Mouse (Mus musculus) neural tube, embryonic 11.5 days (tissue): ENCODE measurements around the gene Adck1. TPM values are rescaled to one million over a fixed set of nuclear protein-coding genes. Genes with fewer than 3 reads are reported as not detected.

ENCODE experiments used
- ATAC-seq: fragments of 200-750 bp; cut with Nextera tagmentation; 2 replicates; pipeline ENCODE4 v1.8.0; 2017; ENCODE audit warnings: moderate number of reproducible peaks, mild to moderate bottlenecking, moderate TSS enrichment, moderate library complexity; ENCODE audit not compliant: insufficient read depth, low FRiP score, low TSS enrichment
- DNase-seq: peaks from one replicate; pipeline ENCODE4 v3.0.0-alpha.2; 2015; ENCODE audit warnings: low spot score
- H3K27ac ChIP-seq: fragments of 300-500 bp; sonication (generic); 2 replicates; pipeline ENCODE4 v1.5.1; 2014; ENCODE audit warnings: low read depth, mild to moderate bottlenecking, low read length
- H3K27me3 ChIP-seq: fragments of 300-500 bp; sonication (generic); 2 replicates; pipeline ENCODE4 v1.6.1; 2014; ENCODE audit warnings: mild to moderate bottlenecking, low read length, mixed read lengths; ENCODE audit not compliant: control insufficient read depth, insufficient read depth
- H3K36me3 ChIP-seq: fragments of 300-500 bp; sonication (generic); 2 replicates; pipeline ENCODE4 v1.6.1; 2014; ENCODE audit warnings: mild to moderate bottlenecking, low read length, moderate library complexity, mixed read lengths; ENCODE audit not compliant: control insufficient read depth, insufficient read depth
- H3K4me1 ChIP-seq: fragments of 300-500 bp; sonication (generic); 2 replicates; pipeline ENCODE4 v1.6.1; 2014; ENCODE audit warnings: low read length, mixed read lengths; ENCODE audit not compliant: control insufficient read depth, insufficient read depth
- H3K4me2 ChIP-seq: fragments of 300-500 bp; sonication (generic); 2 replicates; pipeline ENCODE4 v1.6.1; 2014; ENCODE audit warnings: low read depth, mild to moderate bottlenecking, moderate library complexity
- H3K4me3 ChIP-seq: fragments of 300-500 bp; sonication (generic); 2 replicates; pipeline ENCODE4 v1.5.1; 2014; ENCODE audit warnings: low read depth, low read length
- H3K9ac ChIP-seq: fragments of 300-500 bp; sonication (generic); 2 replicates; pipeline ENCODE4 v1.6.1; 2014; ENCODE audit warnings: mild to moderate bottlenecking, low read length
- H3K9me3 ChIP-seq: fragments of 300-500 bp; sonication (generic); 2 replicates; pipeline ENCODE4 v1.6.1; 2016; ENCODE audit warnings: low read length; ENCODE audit not compliant: control insufficient read depth
- WGBS: fragments of 180-500 bp; shearing (Covaris S2); extraction: QIAGEN DNeasy Blood & Tissue Kit; methylation state at CpG from one replicate; pipeline ENCODE4 v1.1.7; 2014; 5-methylcytosine and 5-hydroxymethylcytosine counted together
- polyA plus RNA-seq: library from polyadenylated mRNA; unstranded; fragments of >200 nt; fragmentation: Nextera tagmentation; extraction: Ambion mirVana; gene quantifications from 2 replicates; pipeline ENCODE4 v1.2.1, GENCODE M21; 2014

Gene Adck1
- polyA plus RNA-seq, 1 experiment from 2014 or later: 17.1 TPM

DNA sequence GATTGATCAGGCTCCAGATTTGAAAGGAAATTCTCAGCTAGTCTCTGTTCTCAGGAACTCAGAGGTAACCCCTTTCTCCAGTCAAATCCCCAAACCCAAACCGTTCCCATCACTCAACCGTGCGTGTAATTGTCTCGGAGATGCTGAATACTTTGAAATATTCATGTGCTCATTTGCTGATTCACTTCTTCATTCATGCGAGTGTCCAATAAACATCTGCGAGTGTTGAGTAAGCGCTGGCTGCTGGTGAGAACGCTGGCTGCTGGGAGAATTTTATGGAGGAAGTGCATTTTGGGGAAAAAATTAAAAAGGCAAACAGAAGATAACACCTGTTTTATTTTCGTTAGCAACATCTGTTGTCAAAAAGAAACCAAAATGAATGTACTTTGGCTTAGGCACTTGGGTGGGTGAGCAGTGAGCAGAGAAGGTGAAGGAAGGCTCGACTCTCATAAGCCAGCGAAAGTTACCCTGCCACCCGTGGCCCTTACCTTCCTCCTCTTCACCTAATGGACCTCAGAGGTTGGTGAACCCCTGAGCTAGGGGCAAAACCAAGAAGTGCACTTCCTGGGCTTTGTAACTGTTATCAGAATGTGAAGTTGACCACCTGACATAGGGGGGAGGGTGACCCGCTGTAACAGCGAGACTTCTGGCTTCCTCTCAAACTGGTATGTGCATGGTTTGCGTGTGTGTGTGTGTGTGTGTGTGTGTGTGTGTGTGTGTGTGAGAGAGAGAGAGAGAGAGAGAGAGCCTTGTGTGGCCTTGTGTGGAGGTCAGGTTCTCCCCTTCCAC is 76.8 kb downstream of the Adck1 start:
- H3K4me2 ChIP-seq: no peak overlapping the region

DNA sequence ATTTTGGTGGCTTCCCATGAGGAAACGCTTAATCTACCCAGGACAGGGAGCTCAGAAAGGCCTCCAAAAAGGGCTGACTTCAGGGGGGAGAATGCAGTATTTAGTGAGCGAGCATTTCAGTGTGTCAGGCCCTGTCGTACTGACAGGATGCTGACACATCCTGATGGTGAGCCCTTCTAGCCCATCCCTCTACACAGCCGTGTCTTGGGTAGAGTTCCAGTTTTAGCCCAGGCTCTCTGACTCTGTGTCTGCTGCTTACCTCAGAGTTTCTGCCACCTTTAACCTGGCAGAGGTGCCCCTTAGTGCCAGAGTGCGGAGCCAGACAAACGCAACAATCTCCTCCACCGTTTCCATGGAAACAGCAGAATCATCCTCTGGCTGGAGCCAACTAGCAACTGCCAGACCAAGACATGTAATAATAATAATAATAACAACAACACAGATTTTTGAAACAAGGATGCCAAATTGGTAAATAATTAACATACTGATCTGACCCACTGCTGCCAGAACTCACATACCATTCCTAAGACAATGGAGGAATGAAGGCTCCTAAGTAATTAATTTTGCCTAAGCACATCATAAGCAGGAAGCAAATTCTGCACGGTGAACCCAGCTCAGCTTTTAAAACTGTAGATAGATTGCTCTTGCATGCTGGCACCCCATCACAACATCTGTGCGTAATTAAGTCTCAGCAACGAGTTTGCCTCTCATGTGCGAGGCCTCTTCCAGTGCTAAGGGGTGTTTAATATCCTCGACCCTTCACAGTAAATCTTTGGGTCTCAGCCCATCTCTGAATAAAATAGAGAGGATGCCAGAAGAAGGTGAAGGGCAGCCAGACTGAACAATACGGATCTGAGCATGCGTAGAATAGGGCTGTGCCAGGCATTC is 81.8 kb downstream of the Adck1 start:
- no peak for DNase-seq
- no peak for ATAC-seq

More for the DNA sequence above, 76.8 kb downstream of the Adck1 start:
- no peaks in the 10 kb centered on the region for H3K36me3 ChIP-seq
- ATAC-seq: no peak
- no peak overlapping the region for H3K27ac ChIP-seq
- H3K9me3 ChIP-seq: no peaks in the 10 kb centered on the region
- no peak overlapping the region for H3K9ac ChIP-seq
- no peak for DNase-seq
- H3K4me3 ChIP-seq: no peak overlapping the region
- no peaks in the 10 kb centered on the region for H3K27me3 ChIP-seq
- whole genome bisulfite sequencing: 88% methylated on average over 15 of the region's 15 CpGs
- H3K4me1 ChIP-seq: no peaks in the 10 kb centered on the region

DNA sequence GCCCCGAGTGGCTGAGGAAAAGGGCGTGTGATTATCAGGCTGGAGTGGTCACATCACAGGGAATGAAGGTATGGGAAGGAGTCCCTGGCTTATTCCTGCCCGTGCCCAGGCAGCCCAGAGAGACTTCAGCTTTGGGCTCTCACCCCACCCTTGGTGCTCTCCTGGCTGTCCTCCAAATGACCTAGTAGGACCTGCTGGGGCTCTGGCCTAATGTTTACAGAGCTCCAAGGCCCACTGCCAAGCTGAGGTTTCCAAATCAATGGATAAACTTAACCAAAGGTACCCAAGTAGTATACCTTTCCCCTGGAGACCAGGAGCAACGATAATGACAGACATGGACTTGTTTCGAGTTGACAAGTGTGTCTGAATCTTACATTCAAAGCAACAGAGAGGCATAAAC is 83.7 kb downstream of the Adck1 start:
- H3K4me3 ChIP-seq: no peak overlapping the region
- no peak overlapping the region for H3K4me2 ChIP-seq
- no peaks in the 10 kb centered on the region; the same call in 1 of the 2 replicates for H3K36me3 ChIP-seq
- no peak for ATAC-seq
- 98% methylated on average over 5 of the region's 5 CpGs for WGBS
- DNase-seq: no peak
- no peak overlapping the region for H3K27ac ChIP-seq
- H3K27me3 ChIP-seq: no peaks in the 10 kb centered on the region
- no peak overlapping the region for H3K9ac ChIP-seq
- H3K4me1 ChIP-seq: no peaks in the 10 kb centered on the region
- H3K9me3 ChIP-seq: no peaks in the 10 kb centered on the region

More for the DNA sequence above, 81.8 kb downstream of the Adck1 start:
- Histone ChIP-seq H3K4me2 (no peak overlapping the region), H3K36me3 (no peaks in the 10 kb centered on the region; the same call in 1 of the 2 replicates), H3K27ac (no peak overlapping the region), H3K4me3 (no peak overlapping the region), H3K9me3 (no peaks in the 10 kb centered on the region), H3K4me1 (no peaks in the 10 kb centered on the region), H3K9ac (no peak overlapping the region), H3K27me3 (no peaks in the 10 kb centered on the region)
- WGBS: 74% methylated on average over 14 of the region's 14 CpGs

DNA sequence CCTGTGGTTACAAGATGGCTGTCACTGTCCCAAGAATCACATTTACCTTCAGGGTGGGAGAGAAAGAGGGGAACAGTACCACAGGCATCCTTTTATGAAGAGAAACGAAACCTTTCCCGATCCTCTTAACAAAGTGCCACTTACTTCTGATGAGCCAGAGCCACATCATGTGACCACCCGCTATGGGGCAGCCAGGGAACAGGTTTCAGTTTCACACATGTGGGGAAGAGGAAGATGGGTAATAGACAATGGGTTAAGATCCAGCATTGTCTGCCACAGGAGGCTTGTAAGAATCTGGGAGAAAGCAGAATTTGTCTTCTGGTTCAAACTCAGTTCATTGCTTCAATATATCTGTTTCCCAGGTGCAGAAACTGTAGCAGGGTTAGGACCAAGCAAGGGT is 85.1 kb downstream of the Adck1 start:
- H3K36me3 ChIP-seq: no peaks in the 10 kb centered on the region; the same call in 1 of the 2 replicates
- no peaks in the 10 kb centered on the region for H3K9me3 ChIP-seq
- H3K27me3 ChIP-seq: no peaks in the 10 kb centered on the region
- DNase-seq (no peak), ATAC-seq (no peak)
- H3K9ac ChIP-seq: no peak overlapping the region
- no peak overlapping the region for H3K4me3 ChIP-seq
- no peak overlapping the region for H3K4me2 ChIP-seq
- WGBS: 90% methylated on average over 3 of the region's 3 CpGs
- no peaks in the 10 kb centered on the region for H3K4me1 ChIP-seq
- H3K27ac ChIP-seq: no peak overlapping the region

DNA sequence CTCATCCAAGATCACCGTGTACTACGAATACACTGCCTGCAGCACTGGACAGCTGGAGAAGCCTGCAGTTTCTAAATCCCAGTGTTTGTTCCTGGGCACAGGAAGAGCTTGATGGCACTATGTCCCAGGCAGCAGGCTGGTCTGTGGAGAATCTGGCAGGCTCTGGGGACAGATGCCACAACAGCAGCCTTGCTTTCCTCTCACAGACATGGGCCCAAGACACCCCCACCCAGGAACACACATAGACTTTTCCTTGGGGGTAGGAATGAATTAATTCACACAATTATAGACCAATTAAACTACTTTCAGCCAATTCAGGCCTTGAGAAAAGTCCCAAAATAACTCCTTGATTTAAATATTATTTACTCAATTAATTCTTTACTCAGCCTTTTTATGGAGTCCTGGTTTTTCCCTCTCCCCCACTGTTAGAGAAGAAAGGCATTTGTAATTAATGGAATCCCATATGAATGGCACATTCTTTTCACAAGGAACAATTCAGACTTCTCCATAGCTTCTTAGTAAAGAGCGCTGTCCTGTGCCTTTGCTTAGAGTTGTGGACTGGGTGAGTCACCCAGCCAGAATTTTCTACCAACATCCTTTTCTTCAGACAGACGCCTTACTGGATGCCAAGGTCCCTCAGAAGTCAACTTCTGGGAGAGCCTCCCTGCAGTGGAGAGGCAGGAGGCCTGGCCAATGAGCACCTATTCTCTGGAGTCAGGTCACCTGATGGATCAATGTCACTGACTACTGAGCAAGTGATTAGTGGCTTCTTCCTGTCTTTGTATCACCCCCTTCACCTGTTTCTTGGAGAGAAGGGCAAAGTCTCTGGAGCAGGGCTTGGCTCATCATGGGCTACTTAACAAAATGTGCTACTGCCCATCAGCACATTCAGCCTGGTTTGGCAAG is 90.6 kb downstream of the Adck1 start:
- H3K4me2 ChIP-seq: no peak overlapping the region
- ATAC-seq (no peak), DNase-seq (no peak)
- H3K9me3 ChIP-seq: no peaks in the 10 kb centered on the region
- H3K4me1 ChIP-seq: peaks cover 3% of the 10 kb centered on the region; the same call in 1 of the 2 replicates
- no peak overlapping the region for H3K4me3 ChIP-seq
- no peak overlapping the region for H3K9ac ChIP-seq
- H3K27me3 ChIP-seq: no peaks in the 10 kb centered on the region
- no peaks in the 10 kb centered on the region; the same call in none of the 2 replicates for H3K36me3 ChIP-seq
- WGBS: 89% methylated on average over 4 of the region's 4 CpGs
- no peak overlapping the region for H3K27ac ChIP-seq

DNA sequence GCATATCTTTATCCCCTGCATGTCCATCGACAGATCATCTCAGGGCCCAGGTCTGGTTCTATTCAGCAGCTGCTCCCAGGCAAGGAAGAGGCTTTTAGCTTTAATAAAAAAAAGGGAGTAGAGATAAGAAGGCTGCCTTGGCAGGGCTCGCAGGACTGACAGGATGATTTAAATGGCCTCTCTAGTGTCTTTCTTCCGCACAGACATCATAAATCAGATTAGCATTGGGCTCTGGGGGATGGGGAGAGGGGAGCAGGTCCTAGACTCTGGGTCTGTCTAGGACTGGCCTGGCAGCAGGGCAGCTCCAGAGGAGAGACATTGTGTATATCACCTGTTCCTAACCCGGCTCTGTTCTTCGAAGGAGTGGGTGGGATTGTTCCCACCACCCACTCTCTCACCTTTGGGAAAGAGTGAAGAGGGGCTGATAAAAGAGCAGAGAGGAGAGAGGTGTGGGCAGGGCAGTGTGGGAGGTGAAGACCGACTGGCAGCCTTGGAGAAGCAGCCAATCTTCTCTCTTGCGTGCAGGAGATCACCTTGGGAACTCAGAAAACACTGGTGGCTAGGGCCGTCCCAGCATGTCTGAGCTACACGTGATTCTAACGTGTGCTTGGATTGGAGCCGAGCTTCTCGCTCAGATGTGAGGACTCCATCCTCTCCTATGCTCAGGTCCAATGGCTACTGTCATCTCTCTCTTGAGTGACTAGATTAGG is 94.5 kb downstream of the Adck1 start:
- H3K27ac ChIP-seq: no peak overlapping the region
- peak; percentile 17 for DNase-seq
- H3K36me3 ChIP-seq: no peaks in the 10 kb centered on the region; the same call in 1 of the 2 replicates
- no peak overlapping the region for H3K9ac ChIP-seq
- 77% methylated on average over 12 of the region's 12 CpGs for WGBS
- H3K27me3 ChIP-seq: no peaks in the 10 kb centered on the region
- no peak overlapping the region for H3K4me3 ChIP-seq
- ATAC-seq: 0 out of 2 replicates have a peak, but pooled peaks have one; percentile 52
- H3K4me2 ChIP-seq: no peak overlapping the region
- H3K9me3 ChIP-seq: no peaks in the 10 kb centered on the region
- H3K4me1 ChIP-seq: peaks cover 3% of the 10 kb centered on the region; the same call in 1 of the 2 replicates

DNA sequence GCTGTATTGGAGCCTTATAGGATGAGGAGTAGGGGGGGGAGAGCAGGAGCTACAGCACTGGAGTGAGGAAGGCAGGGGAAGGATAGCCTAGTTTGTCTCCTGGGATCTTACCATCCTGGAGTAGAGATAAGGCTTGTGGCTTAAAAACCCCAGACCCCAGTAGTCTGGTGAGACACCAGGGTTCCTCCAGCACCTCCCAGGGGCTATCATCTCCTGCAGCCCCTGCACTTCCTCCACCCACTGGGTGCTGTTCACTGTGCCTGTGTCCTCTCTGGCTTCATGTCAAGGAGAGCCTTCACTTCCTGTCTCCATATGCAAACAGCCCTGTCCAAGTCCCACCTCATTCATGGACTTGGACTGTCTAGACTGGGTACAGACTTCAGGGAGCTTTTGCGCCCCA is 96.7 kb downstream of the Adck1 start:
- Histone ChIP-seq H3K9me3 (no peaks in the 10 kb centered on the region), H3K4me1 (peaks cover 3% of the 10 kb centered on the region; the same call in 1 of the 2 replicates), H3K4me2 (no peak overlapping the region), H3K4me3 (no peak overlapping the region), H3K36me3 (no peaks in the 10 kb centered on the region; the same call in 1 of the 2 replicates), H3K27me3 (no peaks in the 10 kb centered on the region), H3K27ac (no peak overlapping the region), H3K9ac (no peak overlapping the region)
- ATAC-seq (no peak), DNase-seq (no peak)
- WGBS: 89% methylated on average over 1 of the region's 1 CpGs
